Mouse (Mus musculus) forebrain, embryonic 15.5 days (tissue): ENCODE data around the gene Tmem234. TPM values are rescaled to one million over a fixed set of nuclear protein-coding genes. Genes with fewer than 3 reads are reported as not detected.

Source experiments
- ATAC-seq: fragments of 200-750 bp; cut with Nextera tagmentation; replicated peaks from 2 replicates; pipeline ENCODE4 v1.8.0; 2017; ENCODE audit warnings: mild to moderate bottlenecking, moderate TSS enrichment, moderate library complexity
- H3K27ac ChIP-seq: fragments of 300-500 bp; sonication (generic); replicated peaks from 2 replicates; pipeline ENCODE4 v1.5.1; 2015; ENCODE audit warnings: mild to moderate bottlenecking, inconsistent platforms
- H3K27me3 ChIP-seq: fragments of 300-500 bp; sonication (generic); 2 replicates; pipeline ENCODE4 v1.6.1; 2015; ENCODE audit warnings: inconsistent platforms
- H3K36me3 ChIP-seq: fragments of 300-500 bp; sonication (generic); 2 replicates; pipeline ENCODE4 v1.6.1; 2015; ENCODE audit warnings: mild to moderate bottlenecking, inconsistent platforms
- H3K4me1 ChIP-seq: fragments of 300-500 bp; sonication (generic); 2 replicates; pipeline ENCODE4 v1.6.1; 2015; ENCODE audit warnings: inconsistent platforms
- H3K4me2 ChIP-seq: fragments of 300-500 bp; sonication (generic); replicated peaks from 2 replicates; pipeline ENCODE4 v1.6.1; 2015; ENCODE audit warnings: mild to moderate bottlenecking, inconsistent platforms
- H3K4me3 ChIP-seq: fragments of 300-500 bp; sonication (generic); 2 replicates; pipeline ENCODE4 v1.5.1; 2015; ENCODE audit warnings: mild to moderate bottlenecking, inconsistent platforms
- H3K9ac ChIP-seq: fragments of 300-500 bp; sonication (generic); replicated peaks from 2 replicates; pipeline ENCODE4 v1.6.1; 2015; ENCODE audit warnings: mild to moderate bottlenecking, inconsistent platforms
- H3K9me3 ChIP-seq: fragments of 300-500 bp; sonication (generic); 2 replicates; pipeline ENCODE4 v1.6.1; 2016; ENCODE audit warnings: inconsistent platforms
- WGBS: fragments of 180-500 bp; shearing (Covaris S2); methylation state at CpG from one replicate; pipeline ENCODE4 v1.1.7; 2015; ENCODE audit warnings: mixed read lengths; 5-methylcytosine and 5-hydroxymethylcytosine counted together
- polyA plus RNA-seq: library from polyadenylated mRNA; unstranded; fragments of >200 nt; fragmentation: Nextera tagmentation; extraction: Ambion mirVana; gene quantifications from 2 replicates; pipeline ENCODE4 v1.2.1, GENCODE M21; 2015

Tmem234 gene
- polyA plus RNA-seq, 1 experiment from 2014 or later: 160 TPM

DNA sequence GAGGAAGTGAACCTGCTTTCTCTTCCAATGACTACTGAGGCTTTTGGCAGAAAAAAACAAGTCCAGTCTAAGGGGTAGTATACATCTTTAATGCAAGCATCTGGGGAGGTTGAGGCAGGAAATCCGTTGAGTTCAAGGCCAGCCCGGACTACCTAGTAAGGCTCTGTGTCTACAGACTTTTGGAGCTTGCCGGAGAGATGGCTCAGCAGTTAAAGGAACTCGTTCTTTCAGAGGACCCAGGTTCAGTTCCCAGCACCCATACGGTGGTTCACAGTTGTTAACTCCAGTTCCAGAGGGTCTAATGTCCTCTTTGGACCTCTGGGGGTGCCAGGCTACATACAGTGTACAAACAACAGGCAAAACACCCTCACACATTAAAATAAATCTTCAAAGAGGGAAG is 17.6 kb downstream of the Tmem234 start:
- Histone ChIP-seq H3K9ac (peak overlapping the region; percentile 87; the same call in 1 of the 2 replicates), H3K36me3 (peaks cover 11% of the 10 kb centered on the region), H3K27ac (no peak overlapping the region), H3K4me2 (peak overlapping the region; percentile 75), H3K27me3 (no peaks in the 10 kb centered on the region), H3K4me1 (peaks cover 25% of the 10 kb centered on the region), H3K4me3 (peak overlapping the region; percentile 55), H3K9me3 (no peaks in the 10 kb centered on the region)
- ATAC-seq: no peak
- 94% methylated on average over 5 of the region's 5 CpGs for WGBS

DNA sequence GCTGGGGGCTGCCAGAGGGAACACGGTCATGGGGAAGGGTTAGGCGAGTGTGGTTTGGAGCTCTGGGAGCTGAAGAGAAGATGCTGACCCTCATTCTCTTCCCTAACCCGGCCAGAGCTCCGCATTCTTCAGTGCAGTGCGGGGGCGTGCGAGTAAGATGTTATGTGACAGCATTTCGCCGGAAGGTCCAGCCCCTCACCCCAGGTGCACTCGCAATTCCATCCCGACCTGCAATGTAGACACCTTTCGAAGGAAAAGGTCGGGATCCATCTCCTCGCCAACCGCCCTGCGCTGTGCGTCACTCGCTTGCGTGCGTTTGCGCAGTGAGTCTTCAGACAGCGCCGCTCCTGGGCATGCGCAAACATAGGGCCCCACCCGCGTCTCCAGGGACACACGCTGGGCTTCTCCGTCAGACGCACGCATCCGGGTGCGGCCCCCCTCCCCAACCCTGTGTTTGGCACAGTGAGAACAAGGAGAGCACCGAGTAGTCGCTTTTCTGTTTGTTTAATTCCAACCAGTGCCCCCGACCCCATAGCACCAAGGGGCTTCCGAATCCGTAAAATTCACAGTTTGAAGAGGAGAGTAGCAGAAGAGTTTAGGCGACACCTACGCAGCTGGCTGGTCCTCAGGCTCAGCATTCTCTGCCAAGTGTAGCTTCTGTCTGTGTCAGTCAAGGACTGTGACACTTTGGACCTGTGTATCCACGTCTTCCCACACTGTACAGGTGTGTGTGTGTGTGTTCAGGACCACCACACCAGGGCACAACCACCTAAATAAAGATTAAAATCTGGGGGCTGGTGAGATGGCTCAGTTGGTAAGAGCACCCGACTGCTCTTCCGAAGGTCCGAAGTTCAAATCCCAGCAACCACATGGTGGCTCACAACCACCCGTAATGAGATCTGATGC is 18.6 kb downstream of the Tmem234 start, which contains the start of gene Iqcc:
TSS of gene Iqcc (minus strand) at position 314 of the 906 bp plus-strand sequence.
- peaks cover 11% of the 10 kb centered on the region for H3K36me3 ChIP-seq
- no peaks in the 10 kb centered on the region for H3K9me3 ChIP-seq
- peaks cover 30% of the 10 kb centered on the region for H3K4me1 ChIP-seq
- 4% methylated on average over 44 of the region's 44 CpGs for WGBS
- H3K9ac ChIP-seq: peak within 1 kb of the TSS; percentile 87
- peak within 1 kb of the TSS; percentile 75 for H3K4me2 ChIP-seq
- no peaks in the 10 kb centered on the region for H3K27me3 ChIP-seq
- peak; percentile 92 for ATAC-seq
- peak within 1 kb of the TSS; percentile 55 for H3K4me3 ChIP-seq
- H3K27ac ChIP-seq: peak within 1 kb of the TSS; percentile 85

DNA sequence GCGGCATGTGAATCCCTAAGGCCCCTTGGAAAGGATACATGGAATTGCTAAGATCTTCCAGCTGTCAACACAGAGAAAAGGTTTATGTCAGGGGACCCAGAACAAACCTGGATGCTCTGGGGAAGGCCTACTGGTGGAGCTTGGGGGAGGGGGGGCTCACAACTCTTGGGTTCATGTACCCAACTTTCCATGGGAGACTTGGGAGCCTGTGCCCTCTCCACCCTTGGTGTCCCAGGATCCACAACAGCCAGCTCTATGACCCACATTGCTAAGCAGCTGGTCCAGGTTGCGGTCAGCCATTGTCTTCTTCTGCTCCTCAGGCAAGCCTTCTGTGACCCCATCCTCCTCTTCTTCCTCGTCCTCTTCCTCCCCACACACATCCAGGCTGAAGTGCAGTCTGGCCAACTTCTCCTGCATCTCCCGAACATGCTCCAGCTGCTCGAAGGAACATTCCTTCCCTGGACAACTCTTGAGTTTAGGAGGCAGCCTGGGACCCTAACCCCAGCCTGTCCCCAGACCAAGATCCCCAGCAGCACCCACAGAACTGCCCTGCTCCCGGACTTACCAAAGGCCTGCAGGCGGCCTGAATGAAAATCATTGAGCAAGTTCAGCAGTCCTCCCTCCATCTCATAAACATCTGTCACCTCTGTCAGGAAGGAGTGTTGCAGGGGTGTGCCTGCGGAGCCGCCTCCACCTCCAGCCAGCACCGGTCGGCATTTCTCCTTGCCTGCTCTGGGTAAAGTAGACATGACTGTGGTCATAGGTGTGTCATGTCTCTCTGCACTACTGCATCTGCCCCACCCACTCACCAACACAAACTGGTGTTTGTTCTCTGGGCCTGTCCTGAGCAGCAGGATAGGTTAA is 20.2 kb downstream of the Tmem234 start:
- Histone ChIP-seq H3K27ac (no peak overlapping the region; the same call in 1 of the 2 replicates), H3K9me3 (no peaks in the 10 kb centered on the region), H3K4me3 (no peak overlapping the region), H3K4me2 (no peak overlapping the region), H3K27me3 (no peaks in the 10 kb centered on the region), H3K4me1 (peaks cover 40% of the 10 kb centered on the region), H3K36me3 (peaks cover 9% of the 10 kb centered on the region), H3K9ac (no peak overlapping the region)
- ATAC-seq: no peak
- WGBS: 90% methylated on average over 11 of the region's 11 CpGs

DNA sequence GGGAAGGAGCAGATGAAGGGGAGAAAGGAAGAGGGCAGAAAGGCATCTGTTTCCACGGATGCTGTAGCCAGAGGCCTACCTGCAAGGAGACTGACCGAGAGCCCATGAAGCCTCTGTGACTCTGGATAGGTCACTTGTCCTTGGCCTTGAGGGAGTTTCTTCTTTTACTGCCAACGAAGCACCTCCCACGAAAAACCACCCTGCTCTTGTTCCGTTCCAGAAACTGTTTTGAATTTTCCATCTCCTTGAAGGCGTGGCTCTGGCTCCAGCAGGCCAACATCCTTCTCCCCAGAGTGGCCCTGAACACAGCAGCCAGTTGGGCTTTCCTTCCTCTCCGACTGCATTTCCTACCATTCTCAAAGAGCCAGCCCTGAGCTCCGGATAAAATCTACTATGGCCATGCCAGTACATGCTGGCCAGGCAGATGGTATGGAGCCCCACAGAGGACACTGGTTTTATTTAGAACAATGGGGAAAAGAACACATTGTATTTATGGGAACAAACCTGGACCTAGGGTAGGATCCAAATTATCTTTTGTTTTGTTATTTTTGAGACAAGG is 20.9 kb downstream of the Tmem234 start:
- Histone ChIP-seq H3K27me3 (no peaks in the 10 kb centered on the region), H3K9me3 (no peaks in the 10 kb centered on the region), H3K36me3 (peaks cover 5% of the 10 kb centered on the region; the same call in 1 of the 2 replicates), H3K4me2 (no peak overlapping the region), H3K9ac (no peak overlapping the region), H3K4me1 (peaks cover 41% of the 10 kb centered on the region), H3K4me3 (no peak overlapping the region), H3K27ac (no peak overlapping the region)
- no peak for ATAC-seq
- 86% methylated on average over 8 of the region's 8 CpGs for whole genome bisulfite sequencing

DNA sequence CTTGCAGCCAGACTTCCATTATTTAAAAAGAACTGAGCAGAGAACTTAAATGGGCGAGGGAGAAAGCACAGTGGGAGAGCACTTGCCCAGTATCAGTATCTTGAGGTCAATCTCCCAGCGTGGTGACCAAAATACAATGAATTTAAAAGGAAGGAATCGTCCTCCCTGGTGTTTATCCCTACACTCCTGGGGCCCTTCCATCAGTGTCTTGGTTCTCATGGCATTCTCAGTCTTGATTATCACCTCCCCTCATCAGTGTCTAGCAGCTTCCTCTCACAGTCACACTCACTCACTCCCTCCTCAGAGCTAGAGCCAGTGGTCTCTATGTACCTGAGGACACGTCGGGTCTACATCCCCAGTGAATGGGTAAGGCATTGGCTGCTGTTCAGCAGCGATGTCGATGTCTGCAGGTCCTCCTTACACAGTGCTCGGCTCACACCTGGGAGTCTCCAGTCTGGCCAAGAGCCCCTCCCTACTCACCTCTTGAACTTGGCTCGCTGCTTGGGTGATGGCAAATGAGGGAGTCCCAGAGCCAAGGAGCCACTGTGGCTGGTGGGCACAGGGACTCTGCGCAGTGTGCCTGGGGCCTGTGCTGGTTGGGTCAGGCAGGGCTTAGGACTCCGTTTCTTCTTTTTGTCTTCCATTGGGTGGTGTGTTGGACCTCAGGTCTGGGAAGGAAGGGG is 21.8 kb downstream of the Tmem234 start:
- H3K4me1 ChIP-seq: peaks cover 41% of the 10 kb centered on the region
- H3K27ac ChIP-seq: peak overlapping the region; percentile 93; the same call in 1 of the 2 replicates
- WGBS: 77% methylated on average over 11 of the region's 11 CpGs

DNA sequence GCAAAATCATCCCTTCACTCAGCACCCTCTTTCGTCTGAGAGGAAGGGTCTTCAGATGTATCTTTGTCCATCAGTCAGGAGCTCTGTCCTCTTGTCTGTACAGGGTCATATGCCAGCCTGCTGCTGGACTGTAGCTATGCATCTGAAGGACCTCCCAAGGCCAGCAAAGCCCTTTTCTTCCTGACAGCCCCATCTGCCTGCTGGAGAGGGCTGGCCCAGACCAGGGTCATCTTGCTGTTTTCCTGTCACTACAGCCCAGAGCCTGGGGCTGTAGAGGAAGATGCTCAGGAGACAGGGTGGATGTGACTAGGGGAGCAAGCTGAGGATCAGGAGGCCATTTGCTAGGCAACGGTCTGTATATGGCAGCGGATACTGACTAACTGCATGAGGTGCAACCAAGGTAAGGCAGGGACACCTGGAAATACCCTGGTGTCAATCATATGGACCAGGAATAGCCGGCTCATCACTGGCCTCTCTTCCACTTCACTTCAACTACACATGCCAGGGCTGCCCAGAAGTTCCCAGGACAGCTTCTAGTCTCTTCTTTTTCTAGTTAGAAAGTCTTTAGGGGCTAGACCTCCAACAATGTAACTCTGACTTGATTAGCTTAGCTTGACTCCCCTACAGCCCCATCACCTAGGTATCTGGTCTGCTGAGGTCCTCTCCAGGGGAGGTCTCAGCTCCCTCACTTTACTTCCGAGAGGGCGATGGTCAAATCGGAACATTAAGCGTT is 22.5 kb downstream of the Tmem234 start:
- H3K27ac ChIP-seq: peak overlapping the region; percentile 93
- no peaks in the 10 kb centered on the region for H3K9me3 ChIP-seq
- ATAC-seq: no peak
- H3K4me1 ChIP-seq: peaks cover 38% of the 10 kb centered on the region
- no peaks in the 10 kb centered on the region for H3K27me3 ChIP-seq
- H3K36me3 ChIP-seq: peaks cover 20% of the 10 kb centered on the region
- H3K4me2 ChIP-seq: peak overlapping the region; percentile 72
- WGBS: 18% methylated on average over 8 of the region's 8 CpGs
- H3K4me3 ChIP-seq: peak overlapping the region; percentile 76
- peak overlapping the region; percentile 94 for H3K9ac ChIP-seq

More for the DNA sequence above, 21.8 kb downstream of the Tmem234 start:
- peaks cover 13% of the 10 kb centered on the region for H3K36me3 ChIP-seq
- H3K4me3 ChIP-seq: peak overlapping the region; percentile 76
- H3K4me2 ChIP-seq: peak overlapping the region; percentile 72
- no peaks in the 10 kb centered on the region for H3K27me3 ChIP-seq
- peak overlapping the region; percentile 94; the same call in 1 of the 2 replicates for H3K9ac ChIP-seq
- no peaks in the 10 kb centered on the region for H3K9me3 ChIP-seq
- no peak for ATAC-seq

DNA sequence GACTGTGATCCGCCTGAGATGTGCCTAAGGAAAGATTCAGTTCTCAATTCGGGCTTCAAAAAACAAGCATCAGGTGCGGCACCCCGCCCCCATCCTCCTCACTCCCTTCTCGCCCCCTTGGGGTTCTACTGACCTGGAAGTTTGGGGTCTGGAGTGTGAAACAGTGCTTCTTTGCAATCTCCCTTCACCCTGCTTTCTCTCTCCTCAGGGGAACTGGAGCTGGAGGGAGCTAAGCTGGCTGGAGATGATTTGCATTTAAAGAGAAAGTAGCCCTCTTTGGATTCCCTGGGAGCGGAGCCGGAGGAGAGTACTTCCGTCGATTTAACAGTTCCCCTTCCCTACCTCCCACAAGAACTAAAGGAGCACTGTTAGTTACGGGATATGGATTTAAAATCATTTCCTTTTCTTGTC is 23.2 kb downstream of the Tmem234 start, which contains the start of gene Ccdc28b:
TSS of gene Ccdc28b (minus strand) at position 267 of the 411 bp plus-strand sequence.
- Histone ChIP-seq H3K27ac (peak within 1 kb of the TSS; percentile 93), H3K4me2 (peak within 1 kb of the TSS; percentile 72), H3K27me3 (no peaks in the 10 kb centered on the region), H3K36me3 (peaks cover 27% of the 10 kb centered on the region), H3K4me1 (peaks cover 32% of the 10 kb centered on the region), H3K4me3 (peak within 1 kb of the TSS; percentile 76), H3K9me3 (no peaks in the 10 kb centered on the region), H3K9ac (peak within 1 kb of the TSS; percentile 94)
- WGBS: 1% methylated on average over 10 of the region's 10 CpGs
- peak; percentile 36 for ATAC-seq

DNA sequence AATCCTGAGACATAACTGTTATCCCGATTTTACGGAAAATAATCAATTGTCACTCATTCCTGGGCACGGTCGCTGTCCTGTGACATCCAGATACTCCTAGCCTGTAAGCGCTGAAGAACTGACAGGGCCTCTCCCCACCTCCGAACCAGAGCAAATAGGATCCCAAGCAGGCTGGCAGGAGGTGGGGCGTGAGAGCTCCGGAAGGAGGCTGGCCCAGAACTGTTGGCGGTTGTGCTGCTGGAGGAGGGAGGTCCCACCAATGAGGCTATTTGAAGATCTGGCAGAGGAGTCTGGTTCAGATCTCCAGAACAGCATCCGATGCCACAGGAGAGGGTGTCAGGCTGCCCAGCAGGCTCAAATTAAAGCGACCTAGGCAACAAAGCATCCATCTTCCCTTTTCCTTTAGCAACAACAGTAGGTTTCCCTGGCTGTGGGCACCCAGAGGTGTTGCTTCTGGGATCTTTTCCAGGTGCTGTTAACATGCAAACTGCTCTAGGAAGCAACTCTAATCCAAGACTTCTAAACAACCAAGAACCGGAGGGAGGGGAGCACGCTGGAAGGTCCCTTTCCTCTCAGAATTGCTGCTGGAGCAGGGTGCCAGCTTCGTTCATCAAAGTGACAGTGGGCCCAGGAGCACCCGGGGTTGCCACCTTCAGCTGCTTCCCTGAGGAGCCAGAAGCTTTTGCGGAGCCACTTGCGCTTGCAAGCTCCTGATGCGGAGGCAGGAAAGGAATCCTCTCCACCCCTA is 24.0 kb downstream of the Tmem234 start:
- Histone ChIP-seq H3K9me3 (no peaks in the 10 kb centered on the region), H3K4me2 (peak overlapping the region; percentile 72), H3K4me3 (peak overlapping the region; percentile 76), H3K27me3 (no peaks in the 10 kb centered on the region), H3K36me3 (peaks cover 35% of the 10 kb centered on the region), H3K9ac (peak overlapping the region; percentile 94), H3K27ac (peak overlapping the region; percentile 93), H3K4me1 (peaks cover 32% of the 10 kb centered on the region)
- WGBS: under 1% methylated on average over 18 of the region's 18 CpGs
- ATAC-seq: peak; percentile 96

DNA sequence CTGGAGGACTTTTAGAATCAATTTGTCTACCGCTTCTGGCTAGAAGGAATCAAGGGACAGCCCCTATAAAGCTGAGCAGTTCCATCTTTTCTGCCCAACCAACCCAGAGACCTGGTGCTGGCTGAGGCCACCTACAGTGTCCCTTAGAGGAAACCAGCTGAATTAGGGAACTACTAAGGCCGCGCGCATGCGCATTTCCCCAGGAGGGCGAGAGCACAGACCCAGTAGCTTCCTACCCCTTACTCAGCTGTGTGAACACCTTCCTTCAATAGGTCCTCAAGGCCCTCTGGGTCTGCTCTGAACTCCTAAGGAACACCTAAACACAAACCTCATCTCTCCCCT is 24.5 kb downstream of the Tmem234 start:
- no peaks in the 10 kb centered on the region for H3K27me3 ChIP-seq
- peaks cover 39% of the 10 kb centered on the region for H3K36me3 ChIP-seq
- no peaks in the 10 kb centered on the region for H3K9me3 ChIP-seq
- H3K4me3 ChIP-seq: peak overlapping the region; percentile 76
- H3K27ac ChIP-seq: peak overlapping the region; percentile 93
- peaks cover 32% of the 10 kb centered on the region for H3K4me1 ChIP-seq
- WGBS: 0% methylated on average over 6 of the region's 6 CpGs
- H3K4me2 ChIP-seq: peak overlapping the region; percentile 72
- peak overlapping the region; percentile 94; the same call in 1 of the 2 replicates for H3K9ac ChIP-seq
- ATAC-seq: peak; percentile 21; the same call in 1 of the 2 replicates

DNA sequence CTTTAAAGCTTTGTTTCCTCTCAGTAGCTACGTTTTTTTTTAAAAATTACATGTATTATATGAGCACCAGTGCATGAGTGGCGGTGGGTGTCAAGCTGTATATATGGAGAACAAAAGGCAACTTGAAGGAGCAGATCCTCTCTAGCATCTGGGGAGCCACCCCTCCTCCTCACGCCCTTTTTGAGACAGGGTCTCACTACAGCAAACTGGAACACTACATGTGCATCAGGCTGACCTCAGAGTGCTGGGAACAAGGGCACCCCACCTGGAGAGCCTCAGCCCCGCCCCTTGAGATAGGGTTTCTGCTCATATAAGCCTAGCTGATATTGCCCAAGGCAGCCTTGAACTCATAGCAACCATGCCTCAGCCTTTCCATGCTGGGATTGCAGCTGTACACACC is 25.0 kb downstream of the Tmem234 start:
- H3K4me3 ChIP-seq: no peak overlapping the region
- ATAC-seq: no peak
- H3K27ac ChIP-seq: peak overlapping the region; percentile 93
- H3K9ac ChIP-seq: no peak overlapping the region
- H3K36me3 ChIP-seq: peaks cover 44% of the 10 kb centered on the region
- H3K9me3 ChIP-seq: no peaks in the 10 kb centered on the region
- WGBS: 47% methylated on average over 4 of the region's 4 CpGs
- H3K4me1 ChIP-seq: peaks cover 32% of the 10 kb centered on the region
- H3K4me2 ChIP-seq: peak overlapping the region; percentile 72; the same call in 1 of the 2 replicates
- no peaks in the 10 kb centered on the region for H3K27me3 ChIP-seq
